9 mouse cellular contexts compared by ENCODE assay signal in genomic region chr10:81252424-81253419, GRCm38 (mm10). TPM values are rescaled to one million over a fixed set of nuclear protein-coding genes. Genes with fewer than 3 reads are reported as not detected.
DNase-seq lines count a peak whose midpoint lies in the region; ATAC-seq lines count a peak whose summit lies in the region.
"Had no signal": no experiment of that assay in that cellular context is flagged by ENCODE, and none has a peak within 500 bp of the region (broad histone marks: within the 10 kb centered on the region; RNA-seq: fewer than 3 reads in every experiment).

Matk (plus strand) TSS chr10:81252935.

- no peak for DNase-seq in kidney, adult 11 months
- peak; percentile 59 to 63 for DNase-seq in cerebellum, postnatal 36 days
- DNase-seq in layer of hippocampus, postnatal 10 days (ENCODE audit: low spot score in 2 of 2): peak; percentile 80 to 83
- peak; percentile 86 for DNase-seq in midbrain, embryonic 14.5 days
- peak; percentile 74 for DNase-seq in splenic B cell, adult 2 months (ENCODE audit: low read depth, low spot score)
- no peak for DNase-seq in gastrocnemius, postnatal 10 days

- no peak within 1 kb of the TSS for H3K27ac ChIP-seq in kidney, embryonic 16.5 days (ENCODE audit: low read length)
- H3K27ac ChIP-seq in heart, embryonic 16.5 days (ENCODE audit: low read length): no peak within 1 kb of the TSS
- H3K27ac ChIP-seq in midbrain, embryonic 14.5 days (replicated peaks; ENCODE audit: low read depth, low read length): no peak within 1 kb of the TSS
- H3K27ac ChIP-seq: liver, embryonic 14.5 days had no signal

- peaks cover 8% of the 10 kb centered on the region for H3K4me1 ChIP-seq in kidney, embryonic 16.5 days (ENCODE audit: insufficient read depth, low read length)
- peaks cover 7% of the 10 kb centered on the region for H3K4me1 ChIP-seq in heart, embryonic 16.5 days (ENCODE audit: control insufficient read depth, insufficient read depth, low read length)
- peaks cover 15% of the 10 kb centered on the region for H3K4me1 ChIP-seq in midbrain, embryonic 14.5 days (ENCODE audit: control insufficient read depth, insufficient read depth, low read length)

- H3K27me3 ChIP-seq in kidney, embryonic 16.5 days (ENCODE audit: insufficient read depth, low read length): peaks cover 46% of the 10 kb centered on the region
- H3K27me3 ChIP-seq in heart, embryonic 16.5 days (ENCODE audit: control insufficient read depth, insufficient read depth, low read length): peaks cover 56% of the 10 kb centered on the region
- H3K27me3 ChIP-seq in midbrain, embryonic 14.5 days (ENCODE audit: control insufficient read depth, insufficient read depth, low read length): peaks cover 30% of the 10 kb centered on the region
- no peaks in the 10 kb centered on the region for H3K27me3 ChIP-seq in splenic B cell, adult 2 months (ENCODE audit: control insufficient read depth, insufficient read depth, low read length, poor library complexity, severe bottlenecking)

- WGBS in kidney, embryonic 16.5 days: 9% methylated on average over 44 of the region's 44 CpGs
- 11% methylated on average over 44 of the region's 44 CpGs for WGBS in heart, embryonic 16.5 days
- WGBS in midbrain, embryonic 14.5 days: 8% methylated on average over 44 of the region's 44 CpGs

- ATAC-seq in kidney, embryonic 16.5 days (ENCODE audit: low FRiP score, low TSS enrichment): peak; percentile 15; the same call in 1 of the 2 replicates
- ATAC-seq in heart, embryonic 16.5 days (replicated peaks; ENCODE audit: extremely low read depth, insufficient read depth, low FRiP score): 0 out of 2 replicates have a peak, but pooled peaks have one; percentile 17
- ATAC-seq in midbrain, embryonic 14.5 days (ENCODE audit: low FRiP score, low TSS enrichment): peak; percentile 72

- H3K9me3 ChIP-seq in kidney, embryonic 16.5 days (ENCODE audit: low read length): no peaks in the 10 kb centered on the region
- H3K9me3 ChIP-seq in heart, embryonic 16.5 days (replicated peaks; ENCODE audit: control insufficient read depth, low read length): no peaks in the 10 kb centered on the region
- H3K9me3 ChIP-seq in midbrain, embryonic 14.5 days (ENCODE audit: control insufficient read depth, low read length): no peaks in the 10 kb centered on the region

- H3K36me3 ChIP-seq in kidney, embryonic 16.5 days (ENCODE audit: insufficient read depth, low read length): no peaks in the 10 kb centered on the region
- no peaks in the 10 kb centered on the region for H3K36me3 ChIP-seq in heart, embryonic 16.5 days (ENCODE audit: control insufficient read depth, insufficient read depth)
- H3K36me3 ChIP-seq in midbrain, embryonic 14.5 days (ENCODE audit: control insufficient read depth, insufficient read depth, low read length): 0 out of 2 replicates have a peak, but pooled peaks cover 7% of the 10 kb centered on the region
- H3K36me3 ChIP-seq in splenic B cell, adult 2 months (ENCODE audit: control insufficient read depth, insufficient read depth, low read length, poor library complexity, severe bottlenecking): no peaks in the 10 kb centered on the region

- no peak within 1 kb of the TSS for H3K9ac ChIP-seq in kidney, embryonic 16.5 days (replicated peaks; ENCODE audit: low read length)
- no peak within 1 kb of the TSS for H3K9ac ChIP-seq in heart, embryonic 16.5 days (ENCODE audit: low read length)
- peak within 1 kb of the TSS; percentile 13 for H3K9ac ChIP-seq in midbrain, embryonic 14.5 days (replicated peaks; ENCODE audit: low read length)
- H3K9ac ChIP-seq: liver, embryonic 14.5 days had no signal

- 0 out of 2 replicates have a peak within 1 kb of the TSS, but pooled peaks have one; percentile 1 for H3K4me3 ChIP-seq in kidney, embryonic 16.5 days (ENCODE audit: low read length)
- no peak within 1 kb of the TSS for H3K4me3 ChIP-seq in heart, embryonic 16.5 days (ENCODE audit: low read length)
- H3K4me3 ChIP-seq in midbrain, embryonic 14.5 days (replicated peaks; ENCODE audit: low read depth, low read length): peak within 1 kb of the TSS; percentile 17

- H3K4me2 ChIP-seq in kidney, embryonic 16.5 days (replicated peaks; ENCODE audit: low read depth, low read length): peak within 1 kb of the TSS; percentile 37
- no peak within 1 kb of the TSS for H3K4me2 ChIP-seq in heart, embryonic 16.5 days (ENCODE audit: low read depth, low read length)
- peak within 1 kb of the TSS; percentile 51 for H3K4me2 ChIP-seq in midbrain, embryonic 14.5 days (ENCODE audit: low read length)

RNA-seq across cellular contexts. Expression of gene Matk, which starts in this region (rescaled TPM):
- polyA plus RNA-seq in kidney, embryonic 16.5 days (2015; fragmentation: Nextera tagmentation; extraction: Ambion mirVana): 8.2 and 8.9 TPM in 2 replicates
- 2.6 and 2.7 TPM in 2 replicates for polyA plus RNA-seq in heart, embryonic 16.5 days (2015; fragmentation: Nextera tagmentation; extraction: Ambion mirVana)
- total RNA-seq in layer of hippocampus, postnatal 10 days (2021): 100 to 1,000 TPM; 222 to 266 TPM
- 14.8 and 29.4 TPM in 2 replicates for polyA plus RNA-seq in midbrain, embryonic 14.5 days (2014; fragmentation: Nextera tagmentation; extraction: Ambion mirVana)
- 1 to 10 TPM in 1 of 2 experiments, under 1 TPM in 1; 0.70 to 1.3 TPM for total RNA-seq in gastrocnemius, postnatal 10 days (2021)

Comparison
In these comparisons a context has a peak if more than half of its experiments do, and no peak if none do; other contexts are left out.
1. RNA of gene Matk (total RNA-seq): 222 to 266 TPM in layer of hippocampus, postnatal 10 days; 0.70 to 1.3 TPM in gastrocnemius, postnatal 10 days; every median in the first group is over 10 times any median in the second.
2. ATAC-seq: peak in every context shown above with its lines; median percentile 72 in midbrain, embryonic 14.5 days; 17 in heart, embryonic 16.5 days; 15 in kidney, embryonic 16.5 days.
3. DNase-seq: peak in cerebellum, postnatal 36 days (2 of 2), layer of hippocampus, postnatal 10 days (2 of 2), midbrain, embryonic 14.5 days (single experiment) and splenic B cell, adult 2 months (single experiment); none in kidney, adult 11 months (single experiment) and gastrocnemius, postnatal 10 days (single experiment).